Comparison of ENCODE assay signal across 26 mouse cellular contexts in the genomic region with DNA sequence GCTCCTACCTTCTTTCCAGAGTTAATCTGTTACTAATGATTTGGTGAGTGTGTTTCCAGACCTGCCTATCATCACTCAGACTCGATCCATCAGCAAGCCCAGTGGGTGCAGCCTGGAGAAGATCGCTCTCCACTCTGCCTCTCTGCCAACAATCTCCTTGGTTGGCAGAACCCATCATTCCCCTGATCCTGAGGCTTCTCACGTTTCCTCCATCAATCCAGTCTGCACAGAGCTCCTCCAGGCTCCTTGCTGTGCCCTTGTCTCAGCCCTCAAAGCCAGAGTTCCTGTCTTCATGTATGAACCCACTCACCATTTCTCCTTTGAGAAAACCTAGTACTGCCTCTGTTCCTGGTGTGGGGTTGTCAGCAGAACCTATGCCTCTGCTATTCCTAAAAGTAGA.
"Had no signal": no experiment of that assay in that cellular context is flagged by ENCODE, and none has a peak within 500 bp of the region (broad histone marks: within the 10 kb centered on the region; RNA-seq: fewer than 3 reads in every experiment).

No protein-coding gene starts in this region.

- H3K4me1 ChIP-seq: heart, embryonic 12.5 days; hindbrain, embryonic 13.5 days; hindbrain, embryonic 15.5 days; limb, embryonic 12.5 days; liver, embryonic 13.5 days; liver, embryonic 15.5 days had no signal

- H3K4me3 ChIP-seq: gastrocnemius, adult 2 months; heart, embryonic 12.5 days; hindbrain, embryonic 13.5 days; hindbrain, embryonic 15.5 days; intestine, embryonic 15.5 days; kidney, embryonic 15.5 days; layer of hippocampus, adult 2 months; left cerebral cortex, adult 2 months; limb, embryonic 12.5 days; liver, embryonic 13.5 days; liver, embryonic 15.5 days had no signal

- H3K36me3 ChIP-seq: heart, embryonic 12.5 days; hindbrain, embryonic 13.5 days; hindbrain, embryonic 15.5 days; intestine, embryonic 15.5 days; kidney, embryonic 15.5 days; limb, embryonic 12.5 days; liver, embryonic 13.5 days; liver, embryonic 15.5 days had no signal

- DNase-seq: gastrocnemius, adult 2 months; gastrocnemius, postnatal 14 days; gastrocnemius, postnatal 36 days; heart, adult 18-20 months; heart, postnatal 10 days; heart, postnatal 36 days; kidney, adult 11 months; kidney, adult 2 months; kidney, adult 9 months; kidney, postnatal 14 days; kidney, postnatal 4 days; liver; liver, embryonic 13.5 days; liver, postnatal 0 days had no signal

- H3K9me3 ChIP-seq: heart, embryonic 12.5 days; hindbrain, embryonic 13.5 days; hindbrain, embryonic 15.5 days; intestine, embryonic 15.5 days; kidney, embryonic 15.5 days; limb, embryonic 12.5 days; liver, embryonic 13.5 days; liver, embryonic 15.5 days had no signal

- H3K27ac ChIP-seq: gastrocnemius, adult 2 months; hindbrain, embryonic 13.5 days; hindbrain, embryonic 15.5 days; hindbrain, postnatal 0 days; intestine, embryonic 15.5 days; kidney, embryonic 15.5 days; kidney, postnatal 0 days; layer of hippocampus, adult 2 months; left cerebral cortex, adult 2 months; limb, embryonic 12.5 days; liver, embryonic 13.5 days; liver, embryonic 15.5 days had no signal

- ATAC-seq: hindbrain, postnatal 0 days; intestine, embryonic 15.5 days; liver, postnatal 0 days had no signal

- H3K27me3 ChIP-seq: heart, embryonic 12.5 days; hindbrain, embryonic 13.5 days; hindbrain, embryonic 15.5 days; intestine, embryonic 15.5 days; kidney, embryonic 15.5 days; limb, embryonic 12.5 days; liver, embryonic 13.5 days; liver, embryonic 15.5 days had no signal

- H3K9ac ChIP-seq: heart, embryonic 12.5 days; hindbrain, embryonic 13.5 days; hindbrain, embryonic 15.5 days; intestine, embryonic 15.5 days; kidney, embryonic 15.5 days; limb, embryonic 12.5 days; liver, embryonic 13.5 days; liver, embryonic 15.5 days; liver, postnatal 0 days had no signal

- H3K4me2 ChIP-seq: heart, embryonic 12.5 days; hindbrain, embryonic 13.5 days; hindbrain, embryonic 15.5 days; intestine, embryonic 15.5 days; kidney, embryonic 15.5 days; limb, embryonic 12.5 days; liver, embryonic 11.5 days; liver, embryonic 13.5 days; liver, embryonic 15.5 days had no signal
